Mouse (Mus musculus) granulocyte monocyte progenitor cell, adult 5-6 weeks (primary cell): ENCODE measurements around the gene Tmem253. TPM values are rescaled to one million over a fixed set of nuclear protein-coding genes. Genes with fewer than 3 reads are reported as not detected.

Experiments used
- ATAC-seq: replicated peaks from 2 replicates; pipeline ENCODE4 v1.8.0; 2016; ENCODE audit warnings: mild to moderate bottlenecking, moderate TSS enrichment, inconsistent platforms; ENCODE audit not compliant: poor library complexity, severe bottlenecking
- total RNA-seq, 2 experiments: library from RNA; stranded (forward) in 1 of 2; stranded (reverse) in 1 of 2; fragments of 200-712, 200-1000 nt in 1 of 2; fragments of >200 nt in 1 of 2; fragmentation: Nextera tagmentation in 1 of 2; gene quantifications; 2 replicates each; pipeline ENCODE4 v1.2.3; 2014 to 2017

Tmem253 gene
- total RNA-seq (2014; fragmentation: Nextera tagmentation) (not detected in 2 replicates), total RNA-seq (2017) (not detected in 2 replicates)

- peak; percentile 21 for ATAC-seq
These were observed at the start of gene Tmem253 for GRCm38 (mm10) chr14:52015445-52016100. Gene Tmem253 (plus strand): TSS chr14:52015658.

DNA sequence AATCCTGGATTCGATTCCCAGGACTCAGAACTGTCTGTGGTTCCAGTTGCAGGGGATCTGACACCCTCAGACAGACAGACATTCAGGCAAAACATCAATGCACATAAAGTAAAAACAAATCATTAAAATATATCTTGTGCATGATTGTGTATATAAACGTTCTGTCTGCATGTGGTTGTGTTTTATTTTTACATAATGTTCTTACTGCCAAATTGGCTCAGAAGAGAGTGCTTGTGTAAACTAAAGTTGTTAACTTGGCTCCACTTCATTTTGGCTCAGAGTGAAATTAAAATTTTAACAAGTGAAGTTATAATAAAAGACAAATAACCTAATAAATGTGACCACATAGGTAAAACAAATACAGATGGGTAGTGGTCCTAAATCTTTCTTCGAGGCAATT is 48.1 kb upstream of the Tmem253 start:
- ATAC-seq = no peak

DNA sequence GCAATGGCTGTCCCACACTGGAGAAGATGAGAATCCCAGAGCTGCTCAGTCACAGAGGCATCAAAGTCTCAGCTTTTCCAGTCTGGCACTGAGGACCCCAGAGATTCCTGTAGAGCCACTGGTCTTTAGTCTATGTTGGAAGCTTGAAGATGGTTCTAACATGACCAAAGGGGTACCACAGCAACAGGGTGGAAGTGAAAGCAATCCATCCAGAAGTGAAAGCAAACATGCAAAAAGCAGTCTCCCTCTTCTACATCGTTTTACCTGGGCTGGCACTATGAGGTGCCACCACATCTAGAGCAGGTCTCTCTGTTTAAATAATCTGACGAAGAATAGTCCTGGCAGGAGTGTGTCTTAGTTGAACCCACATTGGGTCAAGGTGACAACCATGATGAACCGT is 36.2 kb upstream of the Tmem253 start:
- ATAC-seq = peak; percentile 60

- ATAC-seq = no peak
These were observed 32.2 kb upstream of the Tmem253 start for GRCm38 (mm10) chr14:51983251-51983650.

GRCm38 (mm10) chr14:51983855-51984246 is 31.6 kb upstream of the Tmem253 start:
- peak; percentile 46 for ATAC-seq

GRCm38 (mm10) chr14:51984247-51985231 is 30.9 kb upstream of the Tmem253 start, which contains the start of gene Arhgef40:
Gene Arhgef40 (plus strand): TSS chr14:51984719.
- ATAC-seq = peak; percentile 48

DNA sequence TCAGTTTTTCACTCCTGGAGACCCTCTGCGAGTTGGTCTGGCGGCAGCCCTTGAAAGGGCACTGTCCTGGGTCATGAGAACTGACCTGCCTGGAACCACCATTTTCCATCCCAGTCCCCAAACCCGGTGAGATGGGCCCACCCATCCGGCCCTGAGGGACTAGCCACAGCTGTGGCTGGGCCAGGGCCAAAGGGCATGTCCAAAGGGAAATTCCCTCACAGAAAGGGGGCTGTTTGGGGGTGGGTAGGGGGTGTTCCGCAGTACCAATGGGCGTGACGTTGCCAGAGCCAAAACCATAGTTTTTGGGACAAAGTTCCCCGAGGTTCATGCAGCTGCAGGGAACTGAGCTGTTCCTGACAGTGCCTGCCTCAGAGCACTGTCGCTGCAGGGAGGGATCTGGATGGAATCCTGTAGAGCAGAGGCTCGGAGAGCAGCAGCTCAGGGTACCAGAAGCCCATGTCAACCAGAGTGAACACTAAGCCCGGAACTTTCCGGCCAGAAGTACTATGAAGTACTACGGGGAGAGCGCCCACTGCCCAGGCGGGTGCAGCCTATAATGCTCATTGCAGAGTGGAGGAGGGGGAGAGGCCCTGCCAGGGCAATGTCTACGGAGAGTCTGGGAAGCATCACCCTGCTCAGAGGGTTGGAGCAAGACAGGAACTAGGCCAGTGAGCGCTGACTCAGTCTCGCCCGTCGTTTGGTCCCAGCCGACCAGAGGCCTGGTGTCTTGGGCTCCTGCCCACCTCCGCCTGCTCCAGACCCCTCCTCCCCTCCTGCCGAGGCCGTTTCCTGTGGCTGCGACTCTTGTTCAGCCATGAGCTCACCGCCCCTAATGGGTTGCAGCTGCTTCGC is 29.9 kb upstream of the Tmem253 start:
- peak; percentile 39 for ATAC-seq

- no peak for ATAC-seq
These were observed 29.3 kb upstream of the Tmem253 start for GRCm38 (mm10) chr14:51986153-51986505.

DNA sequence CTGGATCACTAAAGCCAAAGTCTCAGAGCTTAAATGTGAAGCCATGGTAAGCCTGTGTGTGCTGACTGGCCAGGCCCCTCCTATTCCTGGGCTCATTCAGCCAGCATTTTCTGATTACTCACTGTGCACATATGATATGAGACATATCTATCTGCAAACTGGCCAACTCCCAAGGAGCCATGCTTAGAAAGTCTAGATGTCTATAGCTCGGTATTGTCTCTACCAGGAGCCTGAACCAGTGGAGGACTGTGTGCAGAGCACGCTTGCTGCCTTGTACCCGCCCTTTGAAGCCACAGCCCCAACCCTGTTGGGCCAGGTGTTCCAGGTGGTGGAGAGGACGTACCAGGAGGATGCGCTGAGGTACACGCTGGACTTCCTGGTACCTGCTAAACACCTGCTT is 28.3 kb upstream of the Tmem253 start:
- no peak for ATAC-seq

DNA sequence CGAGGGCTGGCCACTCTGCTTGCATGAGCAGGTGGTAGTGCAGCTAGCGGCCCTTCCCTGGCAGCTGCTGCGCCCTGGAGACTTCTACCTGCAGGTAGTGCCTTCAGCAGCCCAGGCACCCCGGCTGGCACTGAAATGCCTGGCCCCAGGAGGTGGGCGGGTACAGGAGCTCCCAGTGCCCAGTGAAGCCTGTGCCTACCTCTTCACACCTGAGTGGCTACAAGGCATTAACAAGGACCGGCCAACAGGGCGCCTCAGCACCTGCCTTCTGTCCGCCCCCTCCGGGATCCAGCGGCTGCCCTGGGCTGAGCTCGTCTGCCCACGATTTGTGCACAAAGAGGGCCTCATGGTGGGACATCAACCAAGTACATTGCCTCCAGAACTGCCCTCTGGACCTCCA is 26.7 kb upstream of the Tmem253 start:
- ATAC-seq = no peak

DNA sequence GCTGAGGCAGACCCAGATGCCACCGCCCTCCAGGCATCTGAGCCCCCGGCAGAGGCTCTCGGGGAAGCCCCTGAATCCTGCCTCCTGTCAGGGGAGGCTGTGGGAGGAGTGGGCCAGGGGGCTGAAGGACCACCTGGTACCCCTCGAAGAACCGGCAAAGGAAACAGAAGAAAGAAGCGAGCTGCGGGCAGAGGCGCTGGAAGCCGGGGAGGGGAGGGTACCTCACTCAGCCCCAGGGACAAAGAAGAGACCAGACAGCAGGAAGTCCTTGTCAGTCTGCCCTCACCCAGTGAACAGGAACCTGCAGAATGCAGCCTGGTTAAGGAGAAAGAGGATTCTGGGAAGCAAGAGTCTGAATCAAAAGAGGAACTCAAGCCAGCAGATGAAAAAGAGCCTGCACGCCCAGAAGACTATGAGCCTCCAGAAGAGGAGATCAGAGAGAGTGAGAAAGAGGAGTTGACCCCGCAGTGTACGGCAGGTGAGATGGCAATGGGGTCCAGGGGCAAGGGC is 25.9 kb upstream of the Tmem253 start:
- peak; percentile 69 for ATAC-seq

- ATAC-seq = no peak
These were observed 21.0 kb upstream of the Tmem253 start for GRCm38 (mm10) chr14:51994453-51994852.

DNA sequence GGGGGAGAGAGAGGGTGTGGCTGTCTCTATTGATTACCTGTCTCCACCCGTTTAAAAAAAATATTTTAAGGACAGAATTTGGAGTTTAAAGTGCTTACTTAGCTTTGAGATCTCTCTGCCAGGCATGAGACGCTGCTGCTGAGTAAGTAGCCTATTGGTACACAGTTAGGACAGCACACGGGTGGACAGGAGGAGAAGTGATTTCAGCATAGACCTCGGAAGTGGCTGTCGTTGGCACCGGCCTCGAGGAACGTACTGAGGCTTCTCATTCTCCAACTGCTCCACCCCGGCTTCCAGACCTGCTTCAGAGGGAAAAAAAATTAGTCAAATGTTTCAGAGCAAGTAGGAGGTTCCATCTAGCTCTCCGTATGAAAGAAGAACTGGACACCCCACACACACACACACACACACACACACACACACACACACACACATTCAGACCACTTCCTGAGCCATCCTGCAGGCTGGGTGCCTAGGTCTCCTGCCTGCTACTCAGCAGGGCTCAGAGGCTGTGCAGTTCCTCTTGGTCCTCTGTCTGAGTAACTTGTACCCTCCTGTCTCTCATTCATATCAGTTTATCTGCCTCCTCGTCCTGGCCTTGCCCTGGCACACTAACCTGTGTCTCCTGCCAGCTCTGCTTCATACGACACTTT is 20.1 kb upstream of the Tmem253 start:
- ATAC-seq = peak; percentile 87

GRCm38 (mm10) chr14:51996231-51996841 is 19.1 kb upstream of the Tmem253 start:
- no peak for ATAC-seq

DNA sequence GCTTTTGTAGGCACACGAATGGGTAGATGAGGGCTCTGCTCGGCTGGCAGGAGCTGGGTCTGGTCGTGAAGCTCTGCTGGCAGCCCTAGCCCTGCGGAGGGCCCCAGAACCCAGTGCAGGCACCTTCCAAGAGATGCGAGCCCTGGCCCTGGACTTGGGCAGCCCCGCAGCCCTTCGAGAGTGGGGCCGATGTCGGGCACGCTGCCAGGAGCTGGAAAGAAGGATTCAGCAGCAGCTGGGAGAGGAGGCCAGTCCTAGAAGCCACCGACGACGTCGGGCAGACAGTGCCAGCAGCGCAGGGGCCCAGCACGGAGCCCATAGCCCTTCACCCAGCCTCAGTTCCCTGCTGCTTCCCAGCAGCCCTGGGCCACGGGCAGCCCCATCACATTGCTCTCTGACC is 18.6 kb upstream of the Tmem253 start:
- ATAC-seq = no peak

- ATAC-seq = no peak
These were observed 18.0 kb upstream of the Tmem253 start for GRCm38 (mm10) chr14:51997483-51997882.

GRCm38 (mm10) chr14:52003981-52004495 is 11.4 kb upstream of the Tmem253 start:
- peak; percentile 60 for ATAC-seq

DNA sequence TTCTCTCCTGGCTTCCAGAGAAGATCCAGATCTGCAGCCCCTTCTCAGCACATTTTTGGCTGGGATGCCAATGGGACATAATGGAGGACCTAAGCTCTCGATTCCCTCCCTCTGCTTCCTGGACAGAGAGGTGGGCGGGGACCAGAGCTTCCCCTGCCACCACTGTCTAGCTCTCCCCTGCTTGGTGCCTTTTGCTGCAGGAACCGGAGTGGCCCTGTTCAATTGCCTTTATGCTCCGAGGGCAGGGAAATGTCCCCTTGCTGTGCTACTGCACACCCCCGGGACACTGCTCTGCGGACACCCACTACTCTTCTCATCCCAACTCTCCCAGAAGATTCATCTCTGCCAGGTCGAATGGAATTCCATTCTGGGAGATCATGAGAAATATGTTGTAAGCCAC is 10.3 kb upstream of the Tmem253 start:
- ATAC-seq = no peak

DNA sequence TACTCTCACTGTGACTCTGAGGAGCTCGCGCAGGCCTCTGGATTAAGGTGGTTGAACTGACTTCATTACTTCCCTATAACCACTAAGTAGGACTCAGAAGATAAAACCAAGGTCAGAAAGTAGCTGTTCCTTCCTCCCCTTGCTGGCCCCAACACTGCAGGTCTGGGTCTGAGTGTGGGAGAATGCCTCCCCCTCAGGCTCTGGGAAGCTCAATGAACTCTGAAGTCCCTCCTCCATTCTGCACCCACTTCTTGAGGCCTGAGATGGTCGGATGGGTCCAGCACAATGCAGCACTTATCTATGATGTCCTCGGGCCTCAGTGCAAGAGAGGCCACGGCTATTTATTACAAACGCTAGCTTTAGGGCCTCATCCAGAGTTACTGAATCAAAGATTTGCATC is 9.8 kb upstream of the Tmem253 start:
- ATAC-seq = no peak
